Mouse (Mus musculus) lung, adult 2 months (tissue): ENCODE results near the gene Tmem210.

Experiments used
- CTCF ChIP-seq: fragments of 200-500 bp; IDR thresholded peaks from 2 replicates; pipeline ENCODE4 v1.5.1; 2011; ENCODE audit warnings: mild to moderate bottlenecking, low read length, control low read depth; ENCODE audit not compliant: insufficient read depth
- POLR2A ChIP-seq: fragments of 200-500 bp; IDR thresholded peaks from 2 replicates; pipeline ENCODE4 v1.6.1; 2011; ENCODE audit warnings: low read depth, mild to moderate bottlenecking, control low read depth, low read length, borderline replicate concordance; ENCODE audit errors: extremely low read depth

DNA sequence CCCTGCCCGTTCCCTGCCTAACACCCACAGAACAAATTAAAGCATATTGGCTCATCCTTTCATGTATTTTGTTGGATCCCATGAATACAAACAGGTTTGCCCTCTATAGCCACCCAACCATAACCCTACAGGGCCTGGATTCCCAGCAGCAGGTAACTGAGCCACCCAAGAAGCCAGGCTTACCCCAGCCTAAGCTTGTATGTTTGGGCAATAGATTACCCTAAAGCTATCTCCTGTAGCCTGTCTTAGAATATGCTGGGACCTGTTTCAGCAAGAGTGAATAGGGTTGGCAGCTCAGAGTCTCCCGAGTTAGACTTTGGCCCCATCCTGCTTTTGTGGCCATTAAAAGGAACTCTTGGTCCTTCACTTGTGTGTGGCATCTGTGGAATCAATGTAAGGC, 2.4 kb upstream of the Tmem210 start:
- no peak for TF ChIP-seq CTCF
- TF ChIP-seq POLR2A, result no peak
